Mouse (Mus musculus) liver, embryonic 12.5 days (tissue): ENCODE data around the gene Msh5. TPM values are rescaled to one million over a fixed set of nuclear protein-coding genes. Genes with fewer than 3 reads are reported as not detected.
"Not testable (repeated sequence)": the region's sequence is repeated elsewhere in the genome, so short reads cannot be mapped to it uniquely, and the experiment has no call there.

Source experiments
- ATAC-seq: fragments of 200-750 bp; cut with Nextera tagmentation; 2 replicates; pipeline ENCODE4 v1.8.0; 2017; ENCODE audit warnings: moderate number of reproducible peaks, mild to moderate bottlenecking, moderate library complexity
- H3K27ac ChIP-seq: fragments of 300-500 bp; sonication (generic); 2 replicates; pipeline ENCODE4 v1.5.1; 2016; ENCODE audit warnings: mild to moderate bottlenecking
- H3K27me3 ChIP-seq: fragments of 300-500 bp; sonication (generic); replicated peaks from 2 replicates; pipeline ENCODE4 v1.6.1; 2016; ENCODE audit warnings: mild to moderate bottlenecking, moderate library complexity
- H3K36me3 ChIP-seq: fragments of 300-500 bp; sonication (generic); 2 replicates; pipeline ENCODE4 v1.6.1; 2016; ENCODE audit warnings: mild to moderate bottlenecking, moderate library complexity
- H3K4me1 ChIP-seq: fragments of 300-500 bp; sonication (generic); 2 replicates; pipeline ENCODE4 v1.6.1; 2016
- H3K4me2 ChIP-seq: fragments of 300-500 bp; sonication (generic); 2 replicates; pipeline ENCODE4 v1.6.1; 2016; ENCODE audit warnings: mild to moderate bottlenecking, moderate library complexity
- H3K4me3 ChIP-seq: fragments of 300-500 bp; sonication (generic); 2 replicates; pipeline ENCODE4 v1.5.1; 2016; ENCODE audit warnings: mild to moderate bottlenecking, moderate library complexity
- H3K9ac ChIP-seq: fragments of 300-500 bp; sonication (generic); 2 replicates; pipeline ENCODE4 v1.6.1; 2016; ENCODE audit warnings: mild to moderate bottlenecking, moderate library complexity
- H3K9me3 ChIP-seq: fragments of 300-500 bp; sonication (generic); replicated peaks from 2 replicates; pipeline ENCODE4 v1.6.1; 2016; ENCODE audit warnings: mild to moderate bottlenecking, moderate library complexity
- WGBS: fragments of 180-500 bp; shearing (Covaris S2); methylation state at CpG from one replicate; pipeline ENCODE4 v1.1.7; 2016; ENCODE audit not compliant: insufficient replicate concordance; 5-methylcytosine and 5-hydroxymethylcytosine counted together
- polyA plus RNA-seq: library from polyadenylated mRNA; unstranded; fragments of >200 nt; fragmentation: Nextera tagmentation; extraction: Ambion mirVana; gene quantifications from 2 replicates; pipeline ENCODE4 v1.2.1, GENCODE M21; 2016

The Msh5 gene
- polyA plus RNA-seq, 1 experiment from 2014 or later: 4.0 TPM

DNA sequence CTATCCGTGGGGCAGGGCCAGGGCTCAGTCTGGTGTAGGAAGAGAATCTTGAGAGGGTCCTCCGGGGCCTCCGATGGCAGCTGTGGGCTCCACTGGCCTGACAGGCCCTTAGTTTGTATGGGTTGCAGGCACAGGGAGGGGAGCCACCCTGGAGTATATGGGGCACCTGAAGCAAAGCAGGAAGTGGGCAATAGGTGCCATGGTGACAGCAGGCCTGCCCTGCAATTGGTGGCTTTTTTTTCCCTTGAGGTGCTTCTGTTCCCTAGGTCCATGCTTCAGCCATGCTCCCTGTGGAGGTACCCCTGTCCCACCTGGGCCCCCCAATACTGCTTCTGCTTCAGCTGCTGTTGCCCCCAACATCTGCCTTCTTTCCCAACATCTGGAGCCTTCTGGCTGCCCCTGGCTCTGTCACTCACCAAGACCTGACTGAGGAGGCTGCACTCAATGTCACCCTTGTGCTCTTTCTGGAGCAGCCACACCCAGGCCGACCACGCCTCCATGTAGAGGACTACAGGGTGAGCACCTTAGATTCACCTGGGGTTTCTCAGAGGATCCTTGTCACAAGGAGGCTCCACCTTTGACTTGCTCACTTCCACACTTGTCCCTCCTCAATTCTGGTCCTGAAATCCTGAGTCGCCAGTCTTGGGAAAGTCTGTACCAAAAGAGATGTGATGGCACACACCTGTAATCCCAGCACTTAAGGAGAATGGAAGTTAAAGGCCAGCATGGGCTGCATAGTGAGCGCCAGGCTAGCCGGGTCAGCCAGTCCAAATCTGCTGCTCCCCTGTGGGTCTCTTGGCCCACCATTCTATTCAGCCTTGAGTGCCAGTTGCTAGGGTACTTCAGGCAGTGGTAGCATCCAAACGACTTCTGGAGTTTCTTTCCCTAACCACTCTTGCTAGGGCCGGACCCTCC, 29.5 kb downstream of the Msh5 start:
- Histone ChIP-seq H3K9ac (no peak overlapping the region), H3K27ac (0 out of 2 replicates have a peak overlapping the region, but pooled peaks have one; percentile 2), H3K4me3 (no peak overlapping the region), H3K4me2 (no peak overlapping the region), H3K9me3 (no peaks in the 10 kb centered on the region), H3K27me3 (no peaks in the 10 kb centered on the region), H3K36me3 (peaks cover 51% of the 10 kb centered on the region), H3K4me1 (peaks cover 37% of the 10 kb centered on the region)
- WGBS: 72% methylated on average over 10 of the region's 10 CpGs
- ATAC-seq: no peak

DNA sequence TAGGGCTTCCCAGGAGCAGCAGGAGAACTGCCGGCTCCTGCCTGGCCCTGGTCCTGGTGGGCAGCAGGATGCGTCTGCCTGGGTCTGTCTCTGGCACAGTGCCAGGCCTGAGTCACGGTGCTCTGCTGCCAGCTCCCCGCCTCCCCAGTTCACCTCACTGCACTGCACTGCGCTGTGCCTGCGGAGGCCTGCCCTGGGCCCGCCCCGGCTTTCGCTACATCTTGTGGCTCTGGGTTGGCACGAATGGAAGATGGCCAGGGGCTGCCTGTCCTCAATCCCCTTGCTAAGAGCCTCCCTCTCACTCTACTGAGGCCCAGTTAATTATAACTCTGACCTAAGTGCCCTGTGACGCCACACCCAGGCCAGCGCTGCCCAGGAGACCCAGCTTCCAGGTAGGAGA, 30.2 kb downstream of the Msh5 start, which contains the start of gene Vwa7:
Gene Vwa7, plus strand, starts transcription at position 204 of the 400 bp plus-strand sequence.
- Histone ChIP-seq H3K36me3 (peaks cover 58% of the 10 kb centered on the region), H3K4me2 (no peak within 1 kb of the TSS), H3K27me3 (no peaks in the 10 kb centered on the region), H3K9me3 (no peaks in the 10 kb centered on the region), H3K27ac (0 out of 2 replicates have a peak within 1 kb of the TSS, but pooled peaks have one; percentile 2), H3K4me1 (peaks cover 30% of the 10 kb centered on the region), H3K4me3 (no peak within 1 kb of the TSS), H3K9ac (no peak within 1 kb of the TSS)
- ATAC-seq: peak; percentile 17; the same call in 1 of the 2 replicates
- 81% methylated on average over 12 of the region's 12 CpGs for WGBS

- peaks cover 21% of the 10 kb centered on the region for H3K4me1 ChIP-seq
- ATAC-seq: no peak
- H3K4me2 ChIP-seq: no peak overlapping the region
- no peaks in the 10 kb centered on the region for H3K27me3 ChIP-seq
- no peak overlapping the region for H3K4me3 ChIP-seq
- H3K9ac ChIP-seq: no peak overlapping the region
- 90% methylated on average over 16 of the region's 16 CpGs for WGBS
- H3K27ac ChIP-seq: no peak overlapping the region
- H3K36me3 ChIP-seq: peaks cover 69% of the 10 kb centered on the region
- no peaks in the 10 kb centered on the region for H3K9me3 ChIP-seq
Measured at GRCm38 (mm10) chr17:35015296-35015695, 31.2 kb downstream of the Msh5 start.

- 77% methylated on average over 6 of the region's 6 CpGs for WGBS
- Histone ChIP-seq H3K9me3 (no peaks in the 10 kb centered on the region), H3K36me3 (peaks cover 89% of the 10 kb centered on the region), H3K4me1 (peaks cover 20% of the 10 kb centered on the region), H3K27me3 (no peaks in the 10 kb centered on the region), H3K9ac (no peak overlapping the region), H3K4me2 (no peak overlapping the region), H3K27ac (no peak overlapping the region), H3K4me3 (no peak overlapping the region)
- no peak for ATAC-seq
Measured at GRCm38 (mm10) chr17:35013221-35013620, 33.3 kb downstream of the Msh5 start.

- Histone ChIP-seq H3K4me1 (peaks cover 13% of the 10 kb centered on the region), H3K4me2 (no peak overlapping the region), H3K27me3 (no peaks in the 10 kb centered on the region), H3K36me3 (peaks cover 97% of the 10 kb centered on the region), H3K27ac (no peak overlapping the region), H3K9ac (no peak overlapping the region), H3K4me3 (no peak overlapping the region), H3K9me3 (no peaks in the 10 kb centered on the region)
- 82% methylated on average over 13 of the region's 13 CpGs for WGBS
- no peak for ATAC-seq
Measured at GRCm38 (mm10) chr17:35012430-35012829, 34.1 kb downstream of the Msh5 start.

GRCm38 (mm10) chr17:35011440-35011839, 35.1 kb downstream of the Msh5 start:
- Histone ChIP-seq H3K36me3 (peaks cover 100% of the 10 kb centered on the region), H3K4me1 (peaks cover 6% of the 10 kb centered on the region), H3K4me2 (no peak overlapping the region), H3K27me3 (no peaks in the 10 kb centered on the region), H3K4me3 (no peak overlapping the region), H3K27ac (no peak overlapping the region), H3K9ac (no peak overlapping the region), H3K9me3 (no peaks in the 10 kb centered on the region)
- 86% methylated on average over 8 of the region's 8 CpGs for WGBS
- ATAC-seq: no peak

DNA sequence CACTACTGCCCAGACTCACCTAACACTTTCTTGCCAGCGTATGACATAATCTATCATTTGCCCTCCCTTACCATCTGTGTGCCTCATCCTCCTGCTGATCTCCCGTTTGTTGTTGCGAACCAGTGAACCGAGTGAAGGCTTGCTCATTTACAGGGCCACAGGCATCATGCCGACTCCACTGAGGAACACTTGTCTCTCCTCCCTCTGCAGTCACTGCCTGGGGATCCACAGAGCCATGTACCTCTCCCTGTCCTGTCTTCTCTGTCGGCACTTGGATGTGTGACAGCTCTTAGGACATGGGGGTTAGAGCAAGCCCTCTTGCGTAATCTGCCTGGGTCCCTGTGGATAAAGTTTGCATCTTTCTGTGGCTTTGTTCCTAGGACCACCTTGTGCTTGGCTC, 37.0 kb downstream of the Msh5 start:
- H3K9me3 ChIP-seq: no peaks in the 10 kb centered on the region
- no peak overlapping the region for H3K4me2 ChIP-seq
- no peak overlapping the region for H3K9ac ChIP-seq
- no peak overlapping the region for H3K4me3 ChIP-seq
- H3K27ac ChIP-seq: no peak overlapping the region
- H3K4me1 ChIP-seq: peaks cover 6% of the 10 kb centered on the region
- WGBS: 83% methylated on average over 7 of the region's 7 CpGs
- H3K36me3 ChIP-seq: peaks cover 99% of the 10 kb centered on the region
- no peaks in the 10 kb centered on the region for H3K27me3 ChIP-seq
- ATAC-seq: no peak

- H3K4me1 ChIP-seq: peaks cover 27% of the 10 kb centered on the region
- H3K36me3 ChIP-seq: peaks cover 94% of the 10 kb centered on the region
- H3K9me3 ChIP-seq: no peaks in the 10 kb centered on the region
- no peak overlapping the region for H3K9ac ChIP-seq
- ATAC-seq: no peak
- no peaks in the 10 kb centered on the region for H3K27me3 ChIP-seq
- WGBS: 90% methylated on average over 7 of the region's 7 CpGs
- H3K27ac ChIP-seq: no peak overlapping the region
- no peak overlapping the region for H3K4me3 ChIP-seq
- H3K4me2 ChIP-seq: no peak overlapping the region
Measured at GRCm38 (mm10) chr17:35007387-35007991, 39.1 kb downstream of the Msh5 start.

DNA sequence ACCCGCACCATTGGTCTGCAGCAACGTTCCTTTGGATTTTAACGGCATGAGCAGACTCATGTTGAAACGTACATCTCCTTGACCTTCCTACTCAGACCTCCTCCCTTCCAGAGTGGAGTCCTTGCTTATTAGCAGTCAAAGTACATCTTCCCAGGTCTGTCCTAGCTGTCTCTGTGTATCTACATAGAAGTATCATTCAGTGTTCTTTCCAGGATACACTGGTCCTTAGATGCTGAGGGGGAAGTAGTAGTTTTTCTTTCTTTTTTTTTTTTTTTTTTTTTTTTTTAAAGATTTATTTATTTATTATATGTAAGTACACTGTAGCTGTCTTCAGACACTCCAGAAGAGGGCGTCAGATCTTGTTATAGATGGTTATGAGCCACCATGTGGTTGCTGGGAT, 40.6 kb downstream of the Msh5 start:
- not testable (repeated sequence) for H3K4me2 ChIP-seq, H3K27ac ChIP-seq, H3K4me3 ChIP-seq, ATAC-seq, H3K9me3 ChIP-seq, H3K27me3 ChIP-seq, H3K9ac ChIP-seq
- H3K36me3 ChIP-seq: peaks cover 78% of the 10 kb centered on the region
- WGBS: 88% methylated on average over 4 of the region's 5 CpGs
- peaks cover 33% of the 10 kb centered on the region for H3K4me1 ChIP-seq

GRCm38 (mm10) chr17:35005158-35005557, 41.4 kb downstream of the Msh5 start:
- WGBS: 88% methylated on average over 10 of the region's 10 CpGs
- H3K36me3 ChIP-seq: peaks cover 70% of the 10 kb centered on the region
- peak overlapping the region; percentile 61; the same call in 1 of the 2 replicates for H3K27ac ChIP-seq
- no peak overlapping the region for H3K4me3 ChIP-seq
- ATAC-seq: no peak
- 0 out of 2 replicates have a peak overlapping the region, but pooled peaks have one; percentile 99 for H3K4me2 ChIP-seq
- H3K9ac ChIP-seq: 0 out of 2 replicates have a peak overlapping the region, but pooled peaks have one; percentile 13
- H3K9me3 ChIP-seq: no peaks in the 10 kb centered on the region
- H3K27me3 ChIP-seq: no peaks in the 10 kb centered on the region
- H3K4me1 ChIP-seq: peaks cover 33% of the 10 kb centered on the region

- Histone ChIP-seq H3K27ac (peak overlapping the region; percentile 61), H3K27me3 (no peaks in the 10 kb centered on the region), H3K36me3 (peaks cover 63% of the 10 kb centered on the region), H3K9me3 (no peaks in the 10 kb centered on the region), H3K4me3 (no peak overlapping the region), H3K9ac (peak overlapping the region; percentile 99; the same call in 1 of the 2 replicates), H3K4me2 (peak overlapping the region; percentile 99), H3K4me1 (peaks cover 42% of the 10 kb centered on the region)
- 81% methylated on average over 17 of the region's 17 CpGs for WGBS
- no peak for ATAC-seq
Measured at GRCm38 (mm10) chr17:35004075-35004717, 42.3 kb downstream of the Msh5 start.
